12 mouse cellular contexts compared by ENCODE assay signal in genomic region chr4:151449981-151450380, GRCm38 (mm10).
A peak's percentile ranks its signal among the peaks of the same experiment; 100 is the strongest.
DNase-seq lines count a peak whose midpoint lies in the region; ATAC-seq and TF ChIP-seq lines count a peak whose summit lies in the region.
"Had no signal": no experiment of that assay in that cellular context is flagged by ENCODE, and none has a peak within 500 bp of the region (broad histone marks: within the 10 kb centered on the region; RNA-seq: fewer than 3 reads in every experiment).

No protein-coding gene starts in this region.

- TF ChIP-seq POLR2A in brain, embryonic 14.5 days (IDR thresholded peaks at IDR 0.05; ENCODE audit: borderline replicate concordance, extremely low read depth, insufficient read depth, insufficient read length, poor library complexity, severe bottlenecking), result no peak

- H3K27ac ChIP-seq in hindbrain, embryonic 16.5 days (ENCODE audit: low read depth, low read length), result peak overlapping the region; percentile 46
- H3K27ac ChIP-seq in neural tube, embryonic 12.5 days, result no peak overlapping the region
- H3K27ac ChIP-seq in gastrocnemius, adult 2 months, result no peak overlapping the region
- H3K27ac ChIP-seq: heart, adult 2 months had no signal

- WGBS in hindbrain, embryonic 16.5 days, result 16% methylated on average over 8 of the region's 8 CpGs
- WGBS in neural tube, embryonic 12.5 days, result 23% methylated on average over 8 of the region's 8 CpGs

- H3K4me2 ChIP-seq in hindbrain, embryonic 16.5 days (ENCODE audit: low read length), result no peak overlapping the region
- no peak overlapping the region for H3K4me2 ChIP-seq in neural tube, embryonic 12.5 days (replicated peaks)

- H3K9ac ChIP-seq in hindbrain, embryonic 16.5 days (ENCODE audit: low read depth, low read length), result peak overlapping the region; percentile 39
- H3K9ac ChIP-seq in neural tube, embryonic 12.5 days, result peak overlapping the region; percentile 35; the same call in 1 of the 2 replicates

- no peaks in the 10 kb centered on the region for H3K9me3 ChIP-seq in hindbrain, embryonic 16.5 days (ENCODE audit: control insufficient read depth, low read length)
- no peaks in the 10 kb centered on the region for H3K9me3 ChIP-seq in neural tube, embryonic 12.5 days

- ATAC-seq in hindbrain, embryonic 16.5 days, result 0 out of 2 replicates have a peak, but pooled peaks have one; percentile 28
- ATAC-seq in neural tube, embryonic 12.5 days (ENCODE audit: low FRiP score, low read depth), result no peak

- TF ChIP-seq CTCF in brain, embryonic 14.5 days (IDR thresholded peaks at IDR 0.05; ENCODE audit: borderline replicate concordance, extremely low read depth, insufficient read depth, insufficient read length), result no peak
- TF ChIP-seq CTCF in gastrocnemius, adult 2 months (IDR thresholded peaks at IDR 0.05), result no peak

- intact Hi-C loops in gastrocnemius, adult 2 months (cut with DNase I), result no loop called here

- H3K27me3 ChIP-seq in hindbrain, embryonic 16.5 days (replicated peaks; ENCODE audit: control insufficient read depth, insufficient read depth, low read length), result no peaks in the 10 kb centered on the region
- H3K27me3 ChIP-seq in neural tube, embryonic 12.5 days (replicated peaks), result no peaks in the 10 kb centered on the region

- peak; percentile 34 for DNase-seq in embryo, embryonic 11 days
- DNase-seq in embryo, embryonic 9.5 days (ENCODE audit: extremely low spot score), result no peak
- peak; percentile 87 for DNase-seq in brain, embryonic 14.5 days (ENCODE audit: low read depth)
- no peak for DNase-seq in yolk sac, embryonic 10.5 days (ENCODE audit: low spot score)
- no peak for DNase-seq in ovary, postnatal 36 days (ENCODE audit: low spot score)
- no peak for DNase-seq in gastrocnemius, adult 2 months
- DNase-seq: adrenal gland, adult 8-10 months; heart, adult 2 months; heart, postnatal 36 days; kidney, adult 8-10 months had no signal

- H3K4me3 ChIP-seq in hindbrain, embryonic 16.5 days (ENCODE audit: low read length), result no peak overlapping the region
- no peak overlapping the region for H3K4me3 ChIP-seq in neural tube, embryonic 12.5 days
- H3K4me3 ChIP-seq in gastrocnemius, adult 2 months, result no peak overlapping the region
- H3K4me3 ChIP-seq: heart, adult 2 months had no signal

- no peaks in the 10 kb centered on the region for H3K36me3 ChIP-seq in hindbrain, embryonic 16.5 days (ENCODE audit: control insufficient read depth, insufficient read depth, low read length)
- no peaks in the 10 kb centered on the region for H3K36me3 ChIP-seq in neural tube, embryonic 12.5 days

- peaks cover 35% of the 10 kb centered on the region for H3K4me1 ChIP-seq in hindbrain, embryonic 16.5 days (ENCODE audit: control insufficient read depth, insufficient read depth, low read depth, low read length)
- peaks cover 32% of the 10 kb centered on the region for H3K4me1 ChIP-seq in neural tube, embryonic 12.5 days

Comparison
In these comparisons a context has a peak if more than half of its experiments do, and no peak if none do; other contexts are left out.
1. DNase-seq: peak in embryo, embryonic 11 days (single experiment) and brain, embryonic 14.5 days (single experiment); none in embryo, embryonic 9.5 days (single experiment), yolk sac, embryonic 10.5 days (single experiment), ovary, postnatal 36 days (single experiment) and gastrocnemius, adult 2 months (single experiment).